Mouse (Mus musculus): ENCODE data around the gene Samd4b. TPM values are rescaled to one million over a fixed set of nuclear protein-coding genes. Genes with fewer than 3 reads are reported as not detected.

Samd4b gene
- total and polyA plus RNA-seq, 3 experiments: 6.4 to 45.9 TPM; not detected in 1

DNA sequence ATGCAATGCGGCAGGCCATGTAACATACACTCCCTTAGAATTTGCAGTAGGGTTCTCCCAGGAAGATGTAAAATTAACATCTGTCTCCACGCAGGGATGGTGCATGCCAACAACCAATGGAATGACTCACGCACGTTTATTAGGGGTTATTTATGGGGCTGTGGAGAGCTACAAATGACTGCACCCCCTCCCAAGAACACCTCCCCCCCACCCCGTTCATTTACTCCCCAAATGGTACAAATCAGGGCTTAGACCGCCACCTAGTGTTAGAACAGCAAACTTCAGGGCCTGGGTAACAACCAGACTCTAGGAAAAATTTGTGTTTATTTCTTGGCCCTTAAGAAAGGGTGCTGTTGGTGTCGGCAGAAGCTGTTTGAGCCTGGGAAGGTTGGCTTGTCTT is 3.7 kb upstream of the Samd4b start (continued):
- TF ChIP-seq UBTF (IDR thresholded peaks at IDR 0.05; ENCODE audit: borderline replicate concordance, insufficient read depth, low read depth, low read length) (no peak), SIN3A (IDR thresholded peaks at IDR 0.05; ENCODE audit: low read length) (peak; percentile 61; the same call in 1 of the 2 replicates), ZNF384 (IDR thresholded peaks at IDR 0.05; ENCODE audit: low read depth, low read length) (0 out of 2 replicates have a peak, but pooled peaks have one; percentile 9), ZMIZ1 (IDR thresholded peaks at IDR 0.05; ENCODE audit: low read depth, low read length) (no peak), MYB (IDR thresholded peaks at IDR 0.05; ENCODE audit: low read depth, low read length) (no peak), ZKSCAN1 (IDR thresholded peaks at IDR 0.05; ENCODE audit: low read depth, low read length) (no peak), MAZ (IDR thresholded peaks at IDR 0.05; ENCODE audit: low read depth, low read length) (peak; percentile 79), CTCF (IDR thresholded peaks at IDR 0.05 in 2 of 3, conservative IDR thresholded peaks at IDR 0.05 in 1 of 3; ENCODE audit: control insufficient read depth in 1 of 3, insufficient read depth in 1 of 3, low read depth in 2 of 3, low read length in 3 of 3, poor library complexity in 1 of 3, severe bottlenecking in 1 of 3) (peak; percentile 73 to 90 (median 79)), ZC3H11A (IDR thresholded peaks at IDR 0.05; ENCODE audit: low read depth, low read length) (peak; percentile 81), CHD1 (IDR thresholded peaks at IDR 0.05; ENCODE audit: low read depth, low read length) (no peak), SMC3 (IDR thresholded peaks at IDR 0.05; ENCODE audit: low read depth, low read length) (peak; percentile 74), USF2 (IDR thresholded peaks at IDR 0.05; ENCODE audit: borderline replicate concordance in 1 of 2, insufficient read depth in 1 of 2, low read depth in 1 of 2, low read length in 2 of 2) (no peak), ETS1 (IDR thresholded peaks at IDR 0.05; ENCODE audit: low read depth, low read length) (0 out of 2 replicates have a peak, but pooled peaks have one; percentile 7)

DNA sequence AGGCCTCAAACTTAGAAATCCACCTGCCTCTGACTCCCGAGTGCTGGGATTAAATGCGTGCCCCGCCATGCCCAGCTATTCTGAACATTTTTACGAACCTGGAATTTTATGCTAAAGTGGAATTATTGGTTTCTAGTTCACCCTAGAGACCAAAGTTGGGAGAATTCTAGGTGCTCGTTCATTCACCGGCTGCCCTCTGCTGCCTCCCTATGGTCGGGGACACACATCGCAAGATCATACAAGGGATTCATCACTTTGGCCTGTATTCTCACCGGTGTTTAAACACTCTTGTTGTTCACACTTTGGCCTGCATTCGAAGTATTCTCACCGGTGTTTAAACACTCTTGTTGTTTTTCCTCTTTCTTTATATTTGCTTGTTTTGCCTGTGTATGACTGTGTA is 3.1 kb upstream of the Samd4b start:
- Histone ChIP-seq H3K27me3 (ENCODE audit: control insufficient read depth in 1 of 2, insufficient read depth in 2 of 2, low read length in 2 of 2) (no peaks in the 10 kb centered on the region), H3K4me1 (ENCODE audit: control insufficient read depth in 1 of 2, insufficient read depth in 2 of 2, low read length in 2 of 2) (peaks cover 4 to 10% of the 10 kb centered on the region in 2 experiments), H3K27ac (ENCODE audit: control insufficient read depth, low read depth, low read length) (no peak overlapping the region), H3K79me2 (ENCODE audit: control insufficient read depth, insufficient read depth, low read length, poor library complexity) (peaks cover 15% of the 10 kb centered on the region), H3K36me3 (ENCODE audit: control insufficient read depth in 1 of 2, insufficient read depth in 2 of 2, low read length in 2 of 2) (peaks cover 0 to 11% of the 10 kb centered on the region in 2 experiments; a peak in 2 of 4 replicates), H3K9me3 (replicated peaks; ENCODE audit: insufficient read depth, low read length) (no peaks in the 10 kb centered on the region), H3K4me3 (ENCODE audit: control insufficient read depth in 1 of 2, insufficient read depth in 1 of 2, low read depth in 2 of 2, low read length in 2 of 2) (no peak overlapping the region), H3K9ac (ENCODE audit: control insufficient read depth, low read depth, low read length, poor library complexity, severe bottlenecking) (peak overlapping the region; percentile 37)
- TF ChIP-seq SIN3A (IDR thresholded peaks at IDR 0.05; ENCODE audit: low read length): peak; percentile 15; the same call in 1 of the 2 replicates
- TF ChIP-seq POLR2AphosphoS5 (IDR thresholded peaks at IDR 0.05; ENCODE audit: borderline replicate concordance, low read depth, low read length): no peak
- no peak for TF ChIP-seq E2F4 (IDR thresholded peaks at IDR 0.05; ENCODE audit: borderline replicate concordance, low read depth, low read length)
- TF ChIP-seq ZC3H11A (IDR thresholded peaks at IDR 0.05; ENCODE audit: low read depth, low read length): peak; percentile 89
- peak; percentile 81 to 96 (median 88) for TF ChIP-seq CTCF (IDR thresholded peaks at IDR 0.05 in 2 of 3, conservative IDR thresholded peaks at IDR 0.05 in 1 of 3; ENCODE audit: control insufficient read depth in 1 of 3, insufficient read depth in 1 of 3, low read depth in 2 of 3, low read length in 3 of 3, poor library complexity in 1 of 3, severe bottlenecking in 1 of 3)
- TF ChIP-seq ZNF384 (IDR thresholded peaks at IDR 0.05; ENCODE audit: low read depth, low read length): no peak
- no peak for TF ChIP-seq TCF12 (IDR thresholded peaks at IDR 0.05; ENCODE audit: low read depth, low read length)
- TF ChIP-seq SMC3 (IDR thresholded peaks at IDR 0.05; ENCODE audit: low read depth, low read length): peak; percentile 90
- no peak for TF ChIP-seq ZKSCAN1 (IDR thresholded peaks at IDR 0.05; ENCODE audit: low read depth, low read length)
- no peak for TF ChIP-seq RCOR1 (IDR thresholded peaks at IDR 0.05; ENCODE audit: low read depth, low read length)
- peak; percentile 91 for TF ChIP-seq RAD21 (IDR thresholded peaks at IDR 0.05; ENCODE audit: low read depth, low read length)
- DNase-seq (ENCODE audit: low read depth, low spot score): peak; percentile 84

All from MEL (cell line).